Mouse (Mus musculus): ENCODE data around the gene Tcn2. TPM values are rescaled to one million over a fixed set of nuclear protein-coding genes. Genes with fewer than 3 reads are reported as not detected.

Gene Tcn2
- polyA plus RNA-seq, 1 experiment from 2014 or later: 14.8 TPM

DNA sequence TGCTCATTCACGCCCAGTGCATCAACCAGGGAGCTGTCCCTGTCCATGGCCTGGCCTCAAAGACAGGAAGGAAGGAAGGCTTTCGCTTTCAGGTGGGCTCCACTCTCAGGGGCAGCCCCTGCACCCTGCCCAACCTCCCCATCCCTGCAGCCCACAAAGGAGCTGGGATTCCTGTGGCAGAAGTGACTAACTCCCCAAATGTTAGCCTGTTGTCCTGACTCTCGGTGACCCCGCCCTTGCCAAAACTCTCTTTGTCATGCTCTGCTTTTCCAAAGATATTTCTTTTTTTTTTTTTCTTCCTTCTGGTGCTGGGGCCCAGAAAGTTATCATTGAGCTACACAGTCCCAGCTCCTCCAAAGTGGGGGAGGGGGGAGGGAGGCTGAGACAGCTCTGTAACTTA lies 22.7 kb downstream of the Tcn2 start:
- no peaks in the 10 kb centered on the region for H3K27me3 ChIP-seq (replicated peaks; ENCODE audit: control insufficient read depth, insufficient read depth, low read length)
- no peak overlapping the region for H3K27ac ChIP-seq (ENCODE audit: low read length)
- no peak overlapping the region for H3K9ac ChIP-seq (replicated peaks; ENCODE audit: low read depth, low read length)
- no peak overlapping the region for H3K4me3 ChIP-seq (replicated peaks; ENCODE audit: low read length)
- 86% methylated on average over 4 of the region's 4 CpGs for WGBS
- H3K4me1 ChIP-seq (replicated peaks; ENCODE audit: control insufficient read depth, insufficient read depth, low read length): peaks cover 36% of the 10 kb centered on the region
- no peaks in the 10 kb centered on the region for H3K9me3 ChIP-seq (ENCODE audit: control insufficient read depth, low read length)
- H3K36me3 ChIP-seq (ENCODE audit: control insufficient read depth, insufficient read depth): no peaks in the 10 kb centered on the region
- no peak overlapping the region for H3K4me2 ChIP-seq (ENCODE audit: low read length)
- ATAC-seq: no peak

- 94% methylated on average over 1 of the region's 1 CpGs for WGBS
- ATAC-seq: no peak
- Histone ChIP-seq H3K4me1 (replicated peaks; ENCODE audit: control insufficient read depth, insufficient read depth, low read length) (peaks cover 11% of the 10 kb centered on the region), H3K27ac (ENCODE audit: low read length) (no peak overlapping the region), H3K9ac (replicated peaks; ENCODE audit: low read depth, low read length) (no peak overlapping the region), H3K27me3 (replicated peaks; ENCODE audit: control insufficient read depth, insufficient read depth, low read length) (no peaks in the 10 kb centered on the region), H3K9me3 (ENCODE audit: control insufficient read depth, low read length) (no peaks in the 10 kb centered on the region), H3K4me2 (ENCODE audit: low read length) (no peak overlapping the region), H3K36me3 (ENCODE audit: control insufficient read depth, insufficient read depth) (no peaks in the 10 kb centered on the region), H3K4me3 (replicated peaks; ENCODE audit: low read length) (no peak overlapping the region)
Observed at GRCm38 (mm10) chr11:3905446-3905845, 26.5 kb downstream of the Tcn2 start.

GRCm38 (mm10) chr11:3904673-3905072 lies 27.3 kb downstream of the Tcn2 start:
- no peak for ATAC-seq
- Histone ChIP-seq H3K27ac (ENCODE audit: low read length) (no peak overlapping the region), H3K36me3 (ENCODE audit: control insufficient read depth, insufficient read depth) (no peaks in the 10 kb centered on the region), H3K4me3 (replicated peaks; ENCODE audit: low read length) (no peak overlapping the region), H3K9ac (replicated peaks; ENCODE audit: low read depth, low read length) (no peak overlapping the region), H3K27me3 (replicated peaks; ENCODE audit: control insufficient read depth, insufficient read depth, low read length) (no peaks in the 10 kb centered on the region), H3K9me3 (ENCODE audit: control insufficient read depth, low read length) (no peaks in the 10 kb centered on the region), H3K4me1 (replicated peaks; ENCODE audit: control insufficient read depth, insufficient read depth, low read length) (peaks cover 3% of the 10 kb centered on the region), H3K4me2 (ENCODE audit: low read length) (no peak overlapping the region)
- 90% methylated on average over 6 of the region's 6 CpGs for WGBS

GRCm38 (mm10) chr11:3903046-3903445 lies 28.9 kb downstream of the Tcn2 start:
- Histone ChIP-seq H3K4me2 (ENCODE audit: low read length) (no peak overlapping the region), H3K4me1 (replicated peaks; ENCODE audit: control insufficient read depth, insufficient read depth, low read length) (no peaks in the 10 kb centered on the region), H3K9ac (replicated peaks; ENCODE audit: low read depth, low read length) (no peak overlapping the region), H3K27ac (ENCODE audit: low read length) (no peak overlapping the region), H3K9me3 (ENCODE audit: control insufficient read depth, low read length) (no peaks in the 10 kb centered on the region), H3K27me3 (replicated peaks; ENCODE audit: control insufficient read depth, insufficient read depth, low read length) (no peaks in the 10 kb centered on the region), H3K36me3 (ENCODE audit: control insufficient read depth, insufficient read depth) (no peaks in the 10 kb centered on the region), H3K4me3 (replicated peaks; ENCODE audit: low read length) (no peak overlapping the region)
- no peak for ATAC-seq
- WGBS: 82% methylated on average over 5 of the region's 5 CpGs

- Histone ChIP-seq H3K4me1 (replicated peaks; ENCODE audit: control insufficient read depth, insufficient read depth, low read length) (no peaks in the 10 kb centered on the region), H3K9ac (replicated peaks; ENCODE audit: low read depth, low read length) (no peak overlapping the region), H3K9me3 (ENCODE audit: control insufficient read depth, low read length) (no peaks in the 10 kb centered on the region), H3K4me3 (replicated peaks; ENCODE audit: low read length) (no peak overlapping the region), H3K27me3 (replicated peaks; ENCODE audit: control insufficient read depth, insufficient read depth, low read length) (no peaks in the 10 kb centered on the region), H3K27ac (ENCODE audit: low read length) (no peak overlapping the region), H3K36me3 (ENCODE audit: control insufficient read depth, insufficient read depth) (no peaks in the 10 kb centered on the region), H3K4me2 (ENCODE audit: low read length) (no peak overlapping the region)
- 80% methylated on average over 3 of the region's 3 CpGs for WGBS
- no peak for ATAC-seq
Observed at GRCm38 (mm10) chr11:3902516-3902915, 29.4 kb downstream of the Tcn2 start.

DNA sequence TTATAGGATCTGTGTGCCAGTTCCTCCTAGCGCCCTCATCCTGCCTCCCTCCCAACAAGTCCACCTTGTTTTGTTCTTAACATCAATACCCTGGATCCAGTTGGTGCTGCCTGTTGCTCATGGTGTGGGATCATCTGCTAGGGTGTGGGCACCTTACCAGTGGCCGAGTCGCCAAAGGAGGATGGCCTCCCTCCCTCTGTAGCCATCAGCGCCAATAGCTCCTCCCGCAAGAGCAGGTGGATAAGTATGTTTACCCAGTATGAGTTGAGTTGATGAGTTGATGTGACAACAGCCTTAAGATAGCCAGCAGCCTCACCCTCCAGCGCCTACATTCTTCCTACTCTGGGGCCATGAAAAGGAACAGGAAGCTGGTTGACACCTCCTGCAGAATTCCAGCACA lies 31.7 kb downstream of the Tcn2 start:
- Histone ChIP-seq H3K9ac (replicated peaks; ENCODE audit: low read depth, low read length) (no peak overlapping the region), H3K4me2 (ENCODE audit: low read length) (no peak overlapping the region), H3K27me3 (replicated peaks; ENCODE audit: control insufficient read depth, insufficient read depth, low read length) (no peaks in the 10 kb centered on the region), H3K4me1 (replicated peaks; ENCODE audit: control insufficient read depth, insufficient read depth, low read length) (0 out of 2 replicates have a peak, but pooled peaks cover 3% of the 10 kb centered on the region), H3K4me3 (replicated peaks; ENCODE audit: low read length) (no peak overlapping the region), H3K27ac (ENCODE audit: low read length) (no peak overlapping the region), H3K36me3 (ENCODE audit: control insufficient read depth, insufficient read depth) (peaks cover 4% of the 10 kb centered on the region; the same call in 1 of the 2 replicates), H3K9me3 (ENCODE audit: control insufficient read depth, low read length) (no peaks in the 10 kb centered on the region)
- no peak for ATAC-seq
- WGBS: 90% methylated on average over 6 of the region's 6 CpGs

- no peaks in the 10 kb centered on the region for H3K27me3 ChIP-seq (replicated peaks; ENCODE audit: control insufficient read depth, insufficient read depth, low read length)
- ATAC-seq: no peak
- H3K4me2 ChIP-seq (ENCODE audit: low read length): no peak overlapping the region
- H3K9me3 ChIP-seq (ENCODE audit: control insufficient read depth, low read length): no peaks in the 10 kb centered on the region
- no peak overlapping the region for H3K9ac ChIP-seq (replicated peaks; ENCODE audit: low read depth, low read length)
- H3K36me3 ChIP-seq (ENCODE audit: control insufficient read depth, insufficient read depth): peaks cover 4% of the 10 kb centered on the region; the same call in 1 of the 2 replicates
- no peak overlapping the region for H3K27ac ChIP-seq (ENCODE audit: low read length)
- H3K4me3 ChIP-seq (replicated peaks; ENCODE audit: low read length): no peak overlapping the region
- peaks cover 9% of the 10 kb centered on the region for H3K4me1 ChIP-seq (replicated peaks; ENCODE audit: control insufficient read depth, insufficient read depth, low read length)
- WGBS: 100% methylated on average over 1 of the region's 1 CpGs
Observed at GRCm38 (mm10) chr11:3895933-3896332, 36.0 kb downstream of the Tcn2 start.

- H3K4me2 ChIP-seq (ENCODE audit: low read length): peak overlapping the region; percentile 84
- peak overlapping the region; percentile 77 for H3K9ac ChIP-seq (replicated peaks; ENCODE audit: low read depth, low read length)
- peaks cover 9% of the 10 kb centered on the region for H3K4me1 ChIP-seq (replicated peaks; ENCODE audit: control insufficient read depth, insufficient read depth, low read length)
- H3K27ac ChIP-seq (ENCODE audit: low read length): peak overlapping the region; percentile 79
- 7% methylated on average over 10 of the region's 10 CpGs for WGBS
- peak overlapping the region; percentile 61 for H3K4me3 ChIP-seq (replicated peaks; ENCODE audit: low read length)
- H3K36me3 ChIP-seq (ENCODE audit: control insufficient read depth, insufficient read depth): peaks cover 4% of the 10 kb centered on the region; the same call in 1 of the 2 replicates
- no peaks in the 10 kb centered on the region for H3K27me3 ChIP-seq (replicated peaks; ENCODE audit: control insufficient read depth, insufficient read depth, low read length)
- no peak; the same call in 1 of the 2 replicates for ATAC-seq
- H3K9me3 ChIP-seq (ENCODE audit: control insufficient read depth, low read length): no peaks in the 10 kb centered on the region
Observed at GRCm38 (mm10) chr11:3895458-3895857, 36.5 kb downstream of the Tcn2 start.

DNA sequence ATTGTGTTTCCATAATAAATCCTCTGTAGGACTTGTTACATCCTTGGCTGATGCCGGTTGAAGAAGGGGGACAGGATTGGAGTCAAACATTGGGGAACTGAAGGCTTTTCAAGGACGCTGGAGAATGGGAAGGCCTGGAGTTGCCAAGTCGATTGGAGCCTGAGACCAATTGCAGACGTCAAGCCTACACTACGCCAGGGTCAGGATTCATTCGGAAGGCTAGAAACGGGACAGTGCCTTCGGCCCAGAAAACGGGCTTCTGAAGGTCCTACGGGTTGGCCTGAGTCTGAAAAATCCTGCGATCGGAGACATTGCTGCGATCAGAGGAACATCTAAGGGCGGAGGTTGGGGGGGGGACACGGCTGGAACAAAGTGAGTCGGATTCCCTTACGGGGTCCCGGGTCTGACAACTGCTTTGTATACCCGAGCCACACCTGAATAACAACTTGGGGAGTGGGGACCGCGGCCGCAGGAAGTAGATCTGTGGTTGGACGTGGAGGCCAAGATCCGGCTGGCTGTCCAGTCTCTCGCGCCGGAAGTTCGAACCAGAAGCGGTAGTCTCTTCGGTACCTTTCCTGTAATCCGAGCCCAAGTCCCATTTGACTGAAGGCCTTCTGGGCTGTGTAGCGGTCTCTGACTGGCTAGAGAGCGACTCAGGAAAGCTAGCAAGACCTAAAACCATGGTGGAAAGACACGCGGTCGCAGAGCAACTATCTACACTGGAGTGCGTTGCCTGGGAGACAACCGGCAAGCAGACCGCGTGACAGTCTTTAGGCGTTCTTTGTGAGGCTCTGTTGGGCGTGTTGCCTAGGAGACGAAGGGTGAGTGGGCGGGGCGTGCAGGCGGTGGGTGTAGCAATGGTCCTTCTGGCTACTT lies 37.3 kb downstream of the Tcn2 start, which contains the start of the genes 4921536K21Rik and Dusp18:
Gene 4921536K21Rik, minus strand, starts transcription at position 693 of the 876 bp plus-strand sequence.
Gene Dusp18, plus strand, starts transcription at position 835 of the 876 bp plus-strand sequence.
- H3K9ac ChIP-seq (replicated peaks; ENCODE audit: low read depth, low read length): peak within 1 kb of the TSS; percentile 77
- H3K27ac ChIP-seq (ENCODE audit: low read length): peak within 1 kb of the TSS; percentile 79
- peak within 1 kb of the TSS; percentile 84 for H3K4me2 ChIP-seq (ENCODE audit: low read length)
- WGBS: 2% methylated on average over 46 of the region's 46 CpGs
- no peaks in the 10 kb centered on the region for H3K27me3 ChIP-seq (replicated peaks; ENCODE audit: control insufficient read depth, insufficient read depth, low read length)
- peaks cover 4% of the 10 kb centered on the region; the same call in 1 of the 2 replicates for H3K36me3 ChIP-seq (ENCODE audit: control insufficient read depth, insufficient read depth)
- H3K4me1 ChIP-seq (replicated peaks; ENCODE audit: control insufficient read depth, insufficient read depth, low read length): peaks cover 9% of the 10 kb centered on the region
- no peaks in the 10 kb centered on the region for H3K9me3 ChIP-seq (ENCODE audit: control insufficient read depth, low read length)
- H3K4me3 ChIP-seq (replicated peaks; ENCODE audit: low read length): peak within 1 kb of the TSS; percentile 61
- peak; percentile 99 for ATAC-seq
